Mouse (Mus musculus): ENCODE measurements around the gene Kctd15. TPM values are rescaled to one million over a fixed set of nuclear protein-coding genes. Genes with fewer than 3 reads are reported as not detected.

Kctd15 gene
- total and polyA plus RNA-seq, 2 experiments = 2.5 to 10.7 TPM

DNA sequence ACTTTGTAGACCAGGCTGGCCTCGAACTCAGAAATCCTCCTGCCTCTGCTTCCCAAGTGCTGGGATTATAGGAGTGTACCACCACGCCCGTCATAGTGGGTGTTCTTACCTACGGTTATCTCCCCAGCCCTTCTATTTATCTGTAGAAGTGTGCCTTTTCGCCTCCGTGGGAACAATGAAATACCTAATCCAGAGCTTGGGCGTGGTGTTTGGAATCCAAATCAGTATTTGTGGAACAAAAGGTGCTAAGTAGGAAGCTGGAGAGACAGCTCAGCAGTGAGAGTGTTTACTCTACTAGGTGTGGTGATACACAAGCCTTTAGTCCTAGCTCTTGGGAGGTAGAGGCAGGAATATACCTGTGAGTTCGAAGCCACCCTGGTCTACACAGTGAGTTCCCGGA lies 58.5 kb downstream of the Kctd15 start:
- no peak overlapping the region for H3K27ac ChIP-seq (replicated peaks; ENCODE audit: insufficient read depth, low read depth, low read length)
- no peaks in the 10 kb centered on the region for H3K27me3 ChIP-seq (ENCODE audit: control insufficient read depth, insufficient read depth, low read length)
- WGBS = 79% methylated on average over 9 of the region's 9 CpGs
- no peak overlapping the region for H3K4me3 ChIP-seq (ENCODE audit: insufficient read depth, low read depth, low read length)
- no peaks in the 10 kb centered on the region for H3K79me2 ChIP-seq (ENCODE audit: control insufficient read depth, insufficient read depth, low read length)
- no peak overlapping the region for H3K9ac ChIP-seq (ENCODE audit: low read depth, low read length)
- TF ChIP-seq POLR2A (IDR thresholded peaks at IDR 0.05; ENCODE audit: extremely low read depth, insufficient read depth, low read length) (no peak), CTCF (IDR thresholded peaks at IDR 0.05; ENCODE audit: low read depth, low read length) (no peak)
- no peaks in the 10 kb centered on the region for H3K36me3 ChIP-seq (ENCODE audit: control insufficient read depth, insufficient read depth, low read length)
- no peak for DNase-seq (ENCODE audit: extremely low read depth, low read depth, low spot score)
- no peaks in the 10 kb centered on the region for H3K4me1 ChIP-seq (ENCODE audit: control insufficient read depth, insufficient read depth, low read length)

DNA sequence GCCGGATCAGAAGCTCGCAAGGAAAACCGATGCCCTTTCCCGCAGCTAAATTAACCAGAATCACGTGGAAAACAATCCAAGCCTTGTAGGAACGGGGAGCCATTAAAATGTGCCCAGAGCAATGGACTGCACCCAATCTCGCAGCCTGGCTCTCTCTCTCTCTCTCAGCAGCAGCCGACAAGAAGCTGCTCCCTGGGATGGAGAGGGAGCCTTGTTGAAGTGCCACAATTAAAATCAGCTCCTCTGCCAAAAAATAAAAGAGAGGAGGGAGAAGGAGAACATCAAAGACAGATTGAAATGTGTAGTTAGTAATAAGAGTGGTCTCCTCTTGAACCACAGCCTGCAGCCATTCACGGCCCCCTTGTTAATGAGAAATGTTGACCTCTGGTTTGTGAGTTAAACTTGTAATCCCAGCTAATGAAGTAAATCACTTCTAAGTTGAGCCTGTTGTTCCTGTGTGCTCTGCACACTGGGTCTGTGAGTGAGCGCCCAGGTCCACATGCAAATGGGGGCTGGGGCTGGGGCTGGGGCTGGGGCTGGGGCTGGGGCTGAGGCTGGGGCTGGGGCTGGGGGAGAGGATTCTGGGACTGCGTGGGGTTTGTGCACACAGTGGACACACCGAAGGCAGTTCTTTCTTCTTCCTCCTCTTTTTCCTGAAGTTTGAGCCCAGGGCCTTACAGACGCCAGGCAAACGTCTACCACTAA lies 59.8 kb downstream of the Kctd15 start:
- no peaks in the 10 kb centered on the region for H3K4me1 ChIP-seq (ENCODE audit: control insufficient read depth, insufficient read depth, low read length)
- no peaks in the 10 kb centered on the region for H3K27me3 ChIP-seq (ENCODE audit: control insufficient read depth, insufficient read depth, low read length)
- H3K9ac ChIP-seq (ENCODE audit: low read depth, low read length) = no peak overlapping the region
- H3K36me3 ChIP-seq (ENCODE audit: control insufficient read depth, insufficient read depth, low read length) = no peaks in the 10 kb centered on the region
- no peak for DNase-seq (ENCODE audit: extremely low read depth, low read depth, low spot score)
- H3K4me3 ChIP-seq (ENCODE audit: insufficient read depth, low read depth, low read length) = no peak overlapping the region
- 73% methylated on average over 14 of the region's 14 CpGs for WGBS
- H3K27ac ChIP-seq (replicated peaks; ENCODE audit: insufficient read depth, low read depth, low read length) = no peak overlapping the region
- no peaks in the 10 kb centered on the region for H3K79me2 ChIP-seq (ENCODE audit: control insufficient read depth, insufficient read depth, low read length)
- TF ChIP-seq POLR2A (IDR thresholded peaks at IDR 0.05; ENCODE audit: extremely low read depth, insufficient read depth, low read length) = no peak
- no peak for TF ChIP-seq CTCF (IDR thresholded peaks at IDR 0.05; ENCODE audit: low read depth, low read length)

DNA sequence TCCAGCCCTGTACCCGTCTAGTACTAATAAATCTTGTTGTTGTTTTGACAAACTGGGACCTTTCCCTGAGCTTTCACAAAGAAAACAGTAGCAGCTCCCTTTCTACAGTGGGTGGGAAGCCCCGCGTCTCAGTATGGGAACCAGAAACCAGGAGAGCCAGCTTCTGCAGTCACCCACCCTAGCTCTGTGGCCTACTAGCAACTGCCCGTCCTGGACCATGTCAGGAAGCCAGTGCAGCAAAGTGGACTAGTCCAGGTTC lies 61.3 kb downstream of the Kctd15 start:
- Histone ChIP-seq H3K27ac (replicated peaks; ENCODE audit: insufficient read depth, low read depth, low read length) (no peak overlapping the region), H3K4me3 (ENCODE audit: insufficient read depth, low read depth, low read length) (no peak overlapping the region), H3K4me1 (ENCODE audit: control insufficient read depth, insufficient read depth, low read length) (no peaks in the 10 kb centered on the region), H3K27me3 (ENCODE audit: control insufficient read depth, insufficient read depth, low read length) (no peaks in the 10 kb centered on the region), H3K79me2 (ENCODE audit: control insufficient read depth, insufficient read depth, low read length) (no peaks in the 10 kb centered on the region), H3K36me3 (ENCODE audit: control insufficient read depth, insufficient read depth, low read length) (no peaks in the 10 kb centered on the region), H3K9ac (ENCODE audit: low read depth, low read length) (no peak overlapping the region)
- 80% methylated on average over 4 of the region's 4 CpGs for WGBS
- TF ChIP-seq POLR2A (IDR thresholded peaks at IDR 0.05; ENCODE audit: extremely low read depth, insufficient read depth, low read length) (no peak), CTCF (IDR thresholded peaks at IDR 0.05; ENCODE audit: low read depth, low read length) (no peak)
- DNase-seq (ENCODE audit: extremely low read depth, low read depth, low spot score) = no peak

DNA sequence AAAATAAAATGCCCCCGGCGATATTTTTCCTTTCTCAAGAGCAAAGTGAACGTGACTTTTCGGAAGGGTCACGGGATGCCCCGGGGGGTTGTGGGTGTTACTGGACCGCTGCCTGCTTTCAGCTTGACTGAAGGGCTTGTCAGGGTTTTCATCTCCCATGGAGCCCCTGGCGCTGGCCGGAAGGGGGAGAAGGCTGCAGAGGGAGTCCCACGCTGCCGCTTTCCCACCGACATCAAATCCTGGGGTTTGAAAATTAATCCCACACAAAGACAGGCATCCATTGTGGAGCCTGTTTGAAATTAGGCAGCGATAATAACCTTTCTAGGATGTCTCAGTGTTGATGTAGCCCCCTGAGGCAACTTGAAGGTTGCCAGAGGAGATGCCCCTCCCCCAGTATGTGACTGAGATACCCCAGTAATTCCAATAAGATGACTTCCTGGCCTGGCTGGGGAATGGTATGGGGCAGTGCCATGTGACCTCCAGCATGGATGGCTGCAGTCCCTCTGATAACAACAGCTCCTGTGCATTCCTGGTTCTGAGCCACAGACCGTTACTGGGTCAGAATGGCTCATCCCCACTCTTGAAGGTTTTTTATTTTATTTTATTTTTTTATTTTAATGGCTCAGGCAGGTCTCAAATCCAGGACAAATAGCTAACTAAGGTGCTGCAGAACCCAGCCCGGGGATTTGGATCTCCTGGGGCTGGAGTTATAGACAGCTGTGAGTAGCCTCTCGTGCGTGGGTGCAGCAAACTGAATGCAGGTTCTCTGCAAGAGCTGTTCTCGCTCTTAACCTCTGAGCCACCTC lies 61.8 kb downstream of the Kctd15 start:
- DNase-seq (ENCODE audit: extremely low read depth, low read depth, low spot score) = no peak
- Histone ChIP-seq H3K4me3 (ENCODE audit: insufficient read depth, low read depth, low read length) (no peak overlapping the region), H3K27me3 (ENCODE audit: control insufficient read depth, insufficient read depth, low read length) (no peaks in the 10 kb centered on the region), H3K79me2 (ENCODE audit: control insufficient read depth, insufficient read depth, low read length) (no peaks in the 10 kb centered on the region), H3K4me1 (ENCODE audit: control insufficient read depth, insufficient read depth, low read length) (no peaks in the 10 kb centered on the region), H3K36me3 (ENCODE audit: control insufficient read depth, insufficient read depth, low read length) (no peaks in the 10 kb centered on the region), H3K27ac (replicated peaks; ENCODE audit: insufficient read depth, low read depth, low read length) (no peak overlapping the region), H3K9ac (ENCODE audit: low read depth, low read length) (no peak overlapping the region)
- TF ChIP-seq CTCF (IDR thresholded peaks at IDR 0.05; ENCODE audit: low read depth, low read length) = no peak
- no peak for TF ChIP-seq POLR2A (IDR thresholded peaks at IDR 0.05; ENCODE audit: extremely low read depth, insufficient read depth, low read length)
- WGBS = 49% methylated on average over 18 of the region's 18 CpGs

DNA sequence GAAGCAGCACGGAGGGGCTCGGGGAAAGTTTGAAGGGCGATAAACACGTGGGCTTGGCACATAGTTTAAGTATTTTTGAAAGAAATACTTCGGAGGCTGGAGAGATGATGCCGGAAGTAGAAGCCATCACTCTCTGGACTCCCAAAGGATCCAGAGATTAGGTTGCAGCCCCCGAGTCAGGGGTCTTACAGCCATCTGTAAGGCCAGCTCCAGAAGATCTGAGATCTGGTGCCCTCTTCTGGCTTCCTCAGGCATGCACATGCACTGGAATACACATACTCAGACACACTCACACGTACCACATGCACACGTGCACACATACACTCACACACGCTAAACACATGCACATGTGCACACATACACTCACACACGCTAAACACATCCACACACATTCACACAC lies 65.8 kb downstream of the Kctd15 start:
- Histone ChIP-seq H3K9ac (ENCODE audit: low read depth, low read length) (no peak overlapping the region), H3K4me1 (ENCODE audit: control insufficient read depth, insufficient read depth, low read length) (no peaks in the 10 kb centered on the region), H3K4me3 (ENCODE audit: insufficient read depth, low read depth, low read length) (no peak overlapping the region), H3K79me2 (ENCODE audit: control insufficient read depth, insufficient read depth, low read length) (no peaks in the 10 kb centered on the region), H3K27me3 (ENCODE audit: control insufficient read depth, insufficient read depth, low read length) (no peaks in the 10 kb centered on the region), H3K27ac (replicated peaks; ENCODE audit: insufficient read depth, low read depth, low read length) (no peak overlapping the region), H3K36me3 (ENCODE audit: control insufficient read depth, insufficient read depth, low read length) (no peaks in the 10 kb centered on the region)
- no peak for DNase-seq (ENCODE audit: extremely low read depth, low read depth, low spot score)
- 87% methylated on average over 11 of the region's 11 CpGs for WGBS
- TF ChIP-seq CTCF (IDR thresholded peaks at IDR 0.05; ENCODE audit: low read depth, low read length) = no peak
- no peak for TF ChIP-seq POLR2A (IDR thresholded peaks at IDR 0.05; ENCODE audit: extremely low read depth, insufficient read depth, low read length)

Other genes starting within 250 kb of the Kctd15 start
- 0.07 and 0.28 TPM in 2 replicates for gene Chst8, start 156.0 kb upstream of the Kctd15 start, total RNA-seq (2014; rRNA removed)
- 0.09 and 0.35 TPM in 2 replicates for gene Chst8, start 156.0 kb upstream of the Kctd15 start, polyA plus RNA-seq (2012; rRNA removed)